Mouse (Mus musculus): ENCODE results near the gene Col11a2. TPM values are rescaled to one million over a fixed set of nuclear protein-coding genes. Genes with fewer than 3 reads are reported as not detected.
A peak's percentile ranks its signal among the peaks of the same experiment; 100 is the strongest.

Col11a2 gene
- polyA plus RNA-seq, 1 experiment from 2014 or later: 1.4 TPM

- H3K27ac ChIP-seq (ENCODE audit: low read depth, low read length): no peak overlapping the region
- peaks cover 7% of the 10 kb centered on the region; the same call in 1 of the 2 replicates for H3K27me3 ChIP-seq (ENCODE audit: control insufficient read depth, insufficient read depth, low read length)
- DNase-seq (ENCODE audit: low spot score, missing footprints) (no peak), ATAC-seq (ENCODE audit: low FRiP score) (no peak)
- H3K36me3 ChIP-seq (ENCODE audit: control insufficient read depth, insufficient read depth, low read length): no peaks in the 10 kb centered on the region
- H3K9me3 ChIP-seq (ENCODE audit: control insufficient read depth, low read length): no peaks in the 10 kb centered on the region
- no peak overlapping the region for H3K9ac ChIP-seq (ENCODE audit: low read length)
- WGBS: 84% methylated on average over 5 of the region's 5 CpGs
- no peaks in the 10 kb centered on the region for H3K4me1 ChIP-seq (ENCODE audit: control insufficient read depth, insufficient read depth, low read length)
- H3K4me2 ChIP-seq: no peak overlapping the region
- H3K4me3 ChIP-seq (ENCODE audit: low read depth, low read length): no peak overlapping the region
Observed at GRCm38 (mm10) chr17:34072091-34072490, 32.9 kb downstream of the Col11a2 start.

DNA sequence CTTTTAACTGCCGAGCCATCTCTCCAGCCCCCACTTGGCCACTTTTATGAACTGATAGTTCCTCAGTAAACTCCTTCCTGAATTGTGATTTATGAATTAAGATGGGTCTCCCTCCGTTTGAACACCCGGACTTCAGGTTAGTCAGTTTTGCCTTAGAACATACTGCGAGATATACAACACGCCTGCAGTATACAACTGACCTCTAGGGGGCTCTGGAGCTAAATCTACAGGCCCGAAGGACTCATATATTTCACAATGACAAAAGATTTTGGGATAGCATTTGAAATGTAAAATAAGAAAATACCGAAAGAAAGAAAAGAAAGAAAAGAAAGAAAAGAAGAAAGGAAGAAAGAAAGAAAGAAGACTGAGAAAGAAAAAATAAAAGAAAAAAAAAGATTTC is 36.0 kb downstream of the Col11a2 start:
- Histone ChIP-seq H3K4me1 (ENCODE audit: control insufficient read depth, insufficient read depth, low read length) (no peaks in the 10 kb centered on the region), H3K9me3 (ENCODE audit: control insufficient read depth, low read length) (no peaks in the 10 kb centered on the region), H3K9ac (ENCODE audit: low read length) (no peak overlapping the region), H3K27me3 (ENCODE audit: control insufficient read depth, insufficient read depth, low read length) (peaks cover 10% of the 10 kb centered on the region), H3K4me2 (no peak overlapping the region), H3K4me3 (ENCODE audit: low read depth, low read length) (no peak overlapping the region), H3K36me3 (ENCODE audit: control insufficient read depth, insufficient read depth, low read length) (no peaks in the 10 kb centered on the region), H3K27ac (ENCODE audit: low read depth, low read length) (no peak overlapping the region)
- DNase-seq (ENCODE audit: low spot score, missing footprints): peak; percentile 94
- 49% methylated on average over 7 of the region's 7 CpGs for WGBS
- no peak for ATAC-seq (ENCODE audit: low FRiP score)

DNA sequence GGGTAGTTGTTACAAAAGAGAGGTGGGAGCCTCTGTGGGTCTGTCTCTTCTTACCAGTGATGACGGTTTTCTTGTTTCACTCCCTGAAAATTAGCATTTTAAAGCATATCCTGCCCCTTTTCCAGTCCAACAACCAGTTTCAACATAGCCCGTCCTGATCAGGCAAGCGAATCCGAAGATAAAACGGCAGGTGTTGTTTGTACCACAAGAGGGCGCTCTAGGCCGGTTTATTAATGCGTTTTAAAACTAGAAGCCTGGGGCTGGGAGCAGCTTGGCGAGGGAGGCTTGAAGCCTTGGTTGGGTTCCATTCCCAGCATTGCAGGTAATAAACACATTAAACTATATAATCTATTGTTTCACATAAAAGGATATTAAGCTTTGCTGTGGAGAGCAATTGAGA is 38.3 kb downstream of the Col11a2 start:
- DNase-seq (ENCODE audit: low spot score, missing footprints) (peak; percentile 99), ATAC-seq (ENCODE audit: low FRiP score) (no peak; the same call in 1 of the 2 replicates)
- Histone ChIP-seq H3K27ac (ENCODE audit: low read depth, low read length) (no peak overlapping the region), H3K4me3 (ENCODE audit: low read depth, low read length) (no peak overlapping the region), H3K27me3 (ENCODE audit: control insufficient read depth, insufficient read depth, low read length) (peaks cover 10% of the 10 kb centered on the region), H3K4me1 (ENCODE audit: control insufficient read depth, insufficient read depth, low read length) (no peaks in the 10 kb centered on the region), H3K4me2 (no peak overlapping the region), H3K9me3 (ENCODE audit: control insufficient read depth, low read length) (no peaks in the 10 kb centered on the region), H3K9ac (ENCODE audit: low read length) (no peak overlapping the region), H3K36me3 (ENCODE audit: control insufficient read depth, insufficient read depth, low read length) (no peaks in the 10 kb centered on the region)
- 1% methylated on average over 9 of the region's 9 CpGs for WGBS

- Histone ChIP-seq H3K4me2 (no peak overlapping the region), H3K4me3 (ENCODE audit: low read depth, low read length) (no peak overlapping the region), H3K36me3 (ENCODE audit: control insufficient read depth, insufficient read depth, low read length) (no peaks in the 10 kb centered on the region), H3K27ac (ENCODE audit: low read depth, low read length) (no peak overlapping the region), H3K4me1 (ENCODE audit: control insufficient read depth, insufficient read depth, low read length) (no peaks in the 10 kb centered on the region), H3K27me3 (ENCODE audit: control insufficient read depth, insufficient read depth, low read length) (peaks cover 10% of the 10 kb centered on the region), H3K9ac (ENCODE audit: low read length) (no peak overlapping the region), H3K9me3 (ENCODE audit: control insufficient read depth, low read length) (no peaks in the 10 kb centered on the region)
- 69% methylated on average over 4 of the region's 4 CpGs for WGBS
- ATAC-seq (ENCODE audit: low FRiP score): no peak
- DNase-seq (ENCODE audit: low spot score, missing footprints): no peak
Observed at GRCm38 (mm10) chr17:34078148-34078547, 38.9 kb downstream of the Col11a2 start.

- no peak for ATAC-seq (ENCODE audit: low FRiP score)
- Histone ChIP-seq H3K27ac (ENCODE audit: low read depth, low read length) (no peak overlapping the region), H3K9ac (ENCODE audit: low read length) (no peak overlapping the region), H3K4me2 (no peak overlapping the region), H3K4me3 (ENCODE audit: low read depth, low read length) (no peak overlapping the region), H3K4me1 (ENCODE audit: control insufficient read depth, insufficient read depth, low read length) (no peaks in the 10 kb centered on the region), H3K36me3 (ENCODE audit: control insufficient read depth, insufficient read depth, low read length) (no peaks in the 10 kb centered on the region), H3K27me3 (ENCODE audit: control insufficient read depth, insufficient read depth, low read length) (peaks cover 10% of the 10 kb centered on the region), H3K9me3 (ENCODE audit: control insufficient read depth, low read length) (no peaks in the 10 kb centered on the region)
- DNase-seq (ENCODE audit: low spot score, missing footprints): no peak
- whole genome bisulfite sequencing: 88% methylated on average over 11 of the region's 11 CpGs
Observed at GRCm38 (mm10) chr17:34079002-34079401, 39.8 kb downstream of the Col11a2 start.

DNA sequence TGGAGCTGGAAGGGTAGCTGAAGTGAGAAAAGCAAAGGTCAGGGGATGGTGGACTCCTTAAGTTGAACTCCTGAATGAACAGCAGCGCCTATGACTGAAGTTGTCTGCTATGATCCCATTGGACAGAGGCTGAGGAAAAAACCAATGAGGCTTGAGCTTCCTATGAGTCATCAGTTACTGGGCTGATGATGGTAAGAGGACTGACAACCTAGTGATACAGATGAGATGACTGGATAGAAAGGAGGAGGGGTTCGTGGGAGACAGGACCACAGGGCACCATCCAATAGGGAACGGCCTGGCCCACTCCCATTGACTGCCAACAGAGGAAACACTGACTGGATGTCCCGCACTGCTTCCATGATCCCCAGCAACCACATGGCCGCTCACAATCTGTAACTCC is 40.4 kb downstream of the Col11a2 start:
- Histone ChIP-seq H3K27me3 (ENCODE audit: control insufficient read depth, insufficient read depth, low read length) (peaks cover 10% of the 10 kb centered on the region), H3K9me3 (ENCODE audit: control insufficient read depth, low read length) (no peaks in the 10 kb centered on the region), H3K36me3 (ENCODE audit: control insufficient read depth, insufficient read depth, low read length) (no peaks in the 10 kb centered on the region), H3K4me1 (ENCODE audit: control insufficient read depth, insufficient read depth, low read length) (no peaks in the 10 kb centered on the region), H3K4me2 (no peak overlapping the region), H3K4me3 (ENCODE audit: low read depth, low read length) (no peak overlapping the region), H3K27ac (ENCODE audit: low read depth, low read length) (no peak overlapping the region), H3K9ac (ENCODE audit: low read length) (no peak overlapping the region)
- peak; percentile 80 for ATAC-seq (ENCODE audit: low FRiP score)
- WGBS: 15% methylated on average over 5 of the region's 5 CpGs
- DNase-seq (ENCODE audit: low spot score, missing footprints): no peak

DNA sequence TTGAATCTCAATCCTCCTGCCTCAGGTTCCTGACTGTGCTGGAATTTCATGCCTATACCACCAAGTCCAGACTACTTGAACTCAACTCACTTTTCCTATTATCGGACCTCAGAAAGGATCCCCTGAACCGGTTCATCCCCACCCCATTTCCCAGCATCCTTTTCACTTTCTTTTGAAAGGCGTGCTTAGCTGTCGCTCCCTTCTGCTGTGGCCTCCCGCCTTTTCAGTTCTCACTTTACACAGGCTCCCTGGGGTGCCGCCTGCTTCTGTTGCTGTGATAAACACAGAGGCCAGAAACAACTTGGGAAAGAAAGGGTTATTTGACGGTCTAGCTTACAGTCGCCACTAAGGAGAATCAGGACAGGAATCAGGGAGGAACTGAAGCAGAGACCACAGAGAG is 43.9 kb downstream of the Col11a2 start:
- no peak overlapping the region for H3K4me3 ChIP-seq (ENCODE audit: low read depth, low read length)
- no peaks in the 10 kb centered on the region for H3K4me1 ChIP-seq (ENCODE audit: control insufficient read depth, insufficient read depth, low read length)
- no peaks in the 10 kb centered on the region for H3K9me3 ChIP-seq (ENCODE audit: control insufficient read depth, low read length)
- H3K4me2 ChIP-seq: no peak overlapping the region
- WGBS: 3% methylated on average over 8 of the region's 8 CpGs
- H3K9ac ChIP-seq (ENCODE audit: low read length): peak overlapping the region; percentile 1; the same call in 1 of the 2 replicates
- no peak overlapping the region for H3K27ac ChIP-seq (ENCODE audit: low read depth, low read length)
- ATAC-seq (ENCODE audit: low FRiP score) (no peak), DNase-seq (ENCODE audit: low spot score, missing footprints) (no peak)
- no peaks in the 10 kb centered on the region for H3K36me3 ChIP-seq (ENCODE audit: control insufficient read depth, insufficient read depth, low read length)
- no peaks in the 10 kb centered on the region for H3K27me3 ChIP-seq (ENCODE audit: control insufficient read depth, insufficient read depth, low read length)

DNA sequence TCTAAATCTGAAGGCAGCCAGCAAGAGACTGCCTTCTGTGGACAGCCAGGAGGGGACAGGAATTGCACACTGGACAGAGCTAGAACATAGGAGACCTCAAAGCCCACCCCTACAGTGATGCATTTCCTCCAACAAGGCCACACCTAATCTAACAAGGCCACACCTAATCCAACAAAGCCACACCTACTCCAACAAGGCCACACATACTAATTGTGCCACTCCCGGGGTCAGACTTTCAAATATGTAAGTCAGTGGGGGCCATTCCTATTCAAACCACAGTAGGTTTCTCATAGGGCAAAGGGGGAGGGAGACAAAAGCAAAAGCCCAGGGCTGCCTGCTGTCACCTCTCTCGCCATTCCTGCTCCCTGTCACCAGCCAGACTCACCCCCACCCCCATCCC is 48.1 kb downstream of the Col11a2 start:
- no peaks in the 10 kb centered on the region for H3K27me3 ChIP-seq (ENCODE audit: control insufficient read depth, insufficient read depth, low read length)
- no peak for ATAC-seq (ENCODE audit: low FRiP score)
- no peak overlapping the region for H3K4me2 ChIP-seq
- DNase-seq (ENCODE audit: low spot score, missing footprints): no peak
- H3K9me3 ChIP-seq (ENCODE audit: control insufficient read depth, low read length): no peaks in the 10 kb centered on the region
- H3K36me3 ChIP-seq (ENCODE audit: control insufficient read depth, insufficient read depth, low read length): no peaks in the 10 kb centered on the region
- H3K27ac ChIP-seq (ENCODE audit: low read depth, low read length): no peak overlapping the region
- H3K4me3 ChIP-seq (ENCODE audit: low read depth, low read length): no peak overlapping the region
- no peak overlapping the region for H3K9ac ChIP-seq (ENCODE audit: low read length)
- whole genome bisulfite sequencing: 40% methylated on average over 2 of the region's 2 CpGs
- no peaks in the 10 kb centered on the region for H3K4me1 ChIP-seq (ENCODE audit: control insufficient read depth, insufficient read depth, low read length)

DNA sequence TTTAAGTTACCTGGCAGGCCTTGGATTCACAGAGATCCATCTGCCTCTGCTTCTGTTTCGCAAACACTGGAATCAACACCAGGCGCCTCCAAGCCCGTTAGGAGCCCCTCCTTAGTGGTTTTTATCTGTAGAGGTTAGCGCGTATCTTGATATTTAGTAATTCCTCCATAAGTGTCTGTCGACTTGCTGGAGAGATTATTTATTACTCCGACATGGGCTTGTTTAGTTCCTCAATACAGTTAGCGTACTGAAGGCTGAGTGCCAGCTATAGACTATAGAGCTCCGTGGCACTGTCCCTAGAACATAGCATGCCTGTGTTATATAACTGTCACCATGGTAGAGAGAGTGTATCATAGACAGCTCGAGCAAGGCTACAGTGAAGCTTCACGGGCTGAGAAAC is 48.9 kb downstream of the Col11a2 start:
- Histone ChIP-seq H3K27ac (ENCODE audit: low read depth, low read length) (no peak overlapping the region), H3K9ac (ENCODE audit: low read length) (no peak overlapping the region), H3K4me2 (no peak overlapping the region), H3K4me1 (ENCODE audit: control insufficient read depth, insufficient read depth, low read length) (no peaks in the 10 kb centered on the region), H3K27me3 (ENCODE audit: control insufficient read depth, insufficient read depth, low read length) (no peaks in the 10 kb centered on the region), H3K4me3 (ENCODE audit: low read depth, low read length) (no peak overlapping the region), H3K36me3 (ENCODE audit: control insufficient read depth, insufficient read depth, low read length) (no peaks in the 10 kb centered on the region), H3K9me3 (ENCODE audit: control insufficient read depth, low read length) (no peaks in the 10 kb centered on the region)
- ATAC-seq (ENCODE audit: low FRiP score): no peak
- WGBS: 90% methylated on average over 11 of the region's 11 CpGs
- no peak for DNase-seq (ENCODE audit: low spot score, missing footprints)

DNA sequence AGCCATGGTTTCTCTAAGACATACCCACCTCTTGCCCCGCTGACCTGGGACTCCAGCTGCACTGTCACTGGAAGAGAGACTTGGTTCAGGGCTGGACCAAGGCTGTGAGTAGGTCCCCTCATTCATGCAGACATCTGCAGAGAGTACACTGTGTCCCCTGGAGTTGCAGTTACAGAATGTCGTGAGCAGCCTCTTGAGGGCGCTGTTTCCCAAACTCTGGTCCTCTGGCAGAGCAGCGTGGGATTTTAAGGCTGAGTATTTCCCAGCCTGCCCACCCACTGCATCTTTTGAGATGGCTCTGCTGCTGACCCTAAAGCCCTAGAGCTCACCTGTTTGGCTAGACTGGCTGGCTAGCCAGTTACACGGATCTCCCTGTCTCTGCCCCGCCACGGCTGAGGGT is 51.7 kb downstream of the Col11a2 start:
- ATAC-seq (ENCODE audit: low FRiP score) (no peak), DNase-seq (ENCODE audit: low spot score, missing footprints) (peak; percentile 87)
- Histone ChIP-seq H3K4me2 (no peak overlapping the region), H3K4me3 (ENCODE audit: low read depth, low read length) (no peak overlapping the region), H3K27me3 (ENCODE audit: control insufficient read depth, insufficient read depth, low read length) (no peaks in the 10 kb centered on the region), H3K4me1 (ENCODE audit: control insufficient read depth, insufficient read depth, low read length) (0 out of 2 replicates have a peak, but pooled peaks cover 3% of the 10 kb centered on the region), H3K9me3 (ENCODE audit: control insufficient read depth, low read length) (no peaks in the 10 kb centered on the region), H3K9ac (ENCODE audit: low read length) (no peak overlapping the region), H3K27ac (ENCODE audit: low read depth, low read length) (no peak overlapping the region), H3K36me3 (ENCODE audit: control insufficient read depth, insufficient read depth, low read length) (no peaks in the 10 kb centered on the region)
- whole genome bisulfite sequencing: 42% methylated on average over 7 of the region's 7 CpGs

All from midbrain, embryonic 11.5 days (tissue).